ENCODE assay signal across 26 mouse cellular contexts in genomic region chr7:139357043-139357442, GRCm38 (mm10). TPM values are rescaled to one million over a fixed set of nuclear protein-coding genes. Genes with fewer than 3 reads are reported as not detected.
DNase-seq lines count a peak whose midpoint lies in the region; ATAC-seq and TF ChIP-seq lines count a peak whose summit lies in the region.
"Had no signal": no experiment of that assay in that cellular context is flagged by ENCODE, and none has a peak within 500 bp of the region (broad histone marks: within the 10 kb centered on the region; RNA-seq: fewer than 3 reads in every experiment).

No protein-coding gene starts in this region.

- no peak overlapping the region for H3K4me2 ChIP-seq in stomach, embryonic 16.5 days (ENCODE audit: low read depth, low read length)
- no peak overlapping the region for H3K4me2 ChIP-seq in lung, postnatal 0 days (replicated peaks; ENCODE audit: low read depth, low read length)
- H3K4me2 ChIP-seq: embryonic facial prominence, embryonic 12.5 days; embryonic facial prominence, embryonic 15.5 days; forebrain, embryonic 12.5 days; forebrain, embryonic 15.5 days; heart, embryonic 13.5 days; hindbrain, embryonic 14.5 days had no signal

- H3K4me3 ChIP-seq in small intestine, adult 2 months (ENCODE audit: low read depth, low read length) = no peak overlapping the region
- no peak overlapping the region for H3K4me3 ChIP-seq in stomach, embryonic 16.5 days (replicated peaks; ENCODE audit: low read length)
- no peak overlapping the region for H3K4me3 ChIP-seq in lung, postnatal 0 days (ENCODE audit: low read depth, low read length)
- H3K4me3 ChIP-seq: embryonic facial prominence, embryonic 12.5 days; embryonic facial prominence, embryonic 15.5 days; erythroblast, embryonic 14.5 days; forebrain, embryonic 12.5 days; forebrain, embryonic 15.5 days; heart, embryonic 10.5 days; heart, embryonic 13.5 days had no signal

- peak overlapping the region; percentile 95 for H3K27ac ChIP-seq in small intestine, adult 2 months (ENCODE audit: insufficient read depth, low read depth, low read length)
- H3K27ac ChIP-seq in stomach, embryonic 16.5 days (ENCODE audit: low read length) = peak overlapping the region; percentile 12; the same call in 1 of the 2 replicates
- no peak overlapping the region for H3K27ac ChIP-seq in lung, postnatal 0 days (ENCODE audit: low read length)
- H3K27ac ChIP-seq: embryonic facial prominence, embryonic 12.5 days; embryonic facial prominence, embryonic 15.5 days; forebrain, embryonic 12.5 days; forebrain, embryonic 15.5 days; heart, embryonic 10.5 days; heart, embryonic 13.5 days; hindbrain, embryonic 14.5 days; hindbrain, postnatal 0 days had no signal

- no peak for TF ChIP-seq POLR2A in small intestine, adult 2 months (IDR thresholded peaks at IDR 0.05; ENCODE audit: low read depth, low read length)

- H3K27me3 ChIP-seq in small intestine, adult 2 months (ENCODE audit: control insufficient read depth, insufficient read depth, low read length) = no peaks in the 10 kb centered on the region
- H3K27me3 ChIP-seq in stomach, embryonic 16.5 days (ENCODE audit: control insufficient read depth, insufficient read depth, low read length) = no peaks in the 10 kb centered on the region
- no peaks in the 10 kb centered on the region for H3K27me3 ChIP-seq in lung, postnatal 0 days (replicated peaks; ENCODE audit: insufficient read depth, low read length)
- H3K27me3 ChIP-seq: embryonic facial prominence, embryonic 12.5 days; embryonic facial prominence, embryonic 15.5 days; forebrain, embryonic 12.5 days; forebrain, embryonic 15.5 days; heart, embryonic 13.5 days had no signal

- 18% methylated on average over 2 of the region's 2 CpGs for WGBS in small intestine, adult 2 months
- WGBS in stomach, embryonic 16.5 days = 53% methylated on average over 2 of the region's 2 CpGs
- 47% methylated on average over 2 of the region's 2 CpGs for WGBS in lung, postnatal 0 days

- no peak for TF ChIP-seq CTCF in small intestine, adult 2 months (IDR thresholded peaks at IDR 0.05; ENCODE audit: extremely low read depth, insufficient read length, insufficient replicate concordance, low read depth, low read length)
- TF ChIP-seq CTCF in lung, postnatal 0 days (IDR thresholded peaks at IDR 0.05) = no peak

- TF ChIP-seq EP300 in lung, postnatal 0 days (IDR thresholded peaks at IDR 0.05) = no peak

- no peaks in the 10 kb centered on the region for H3K36me3 ChIP-seq in small intestine, adult 2 months (ENCODE audit: control insufficient read depth, insufficient read depth, low read length)
- no peaks in the 10 kb centered on the region for H3K36me3 ChIP-seq in stomach, embryonic 16.5 days (ENCODE audit: control insufficient read depth, insufficient read depth, low read length)
- H3K36me3 ChIP-seq in lung, postnatal 0 days (ENCODE audit: insufficient read depth, low read length) = no peaks in the 10 kb centered on the region
- H3K36me3 ChIP-seq: embryonic facial prominence, embryonic 12.5 days; embryonic facial prominence, embryonic 15.5 days; forebrain, embryonic 12.5 days; forebrain, embryonic 15.5 days; heart, embryonic 10.5 days; heart, embryonic 13.5 days had no signal

- peak; percentile 78 for DNase-seq in heart, adult 11 months
- no peak for DNase-seq in heart, adult 18-20 months
- DNase-seq in lung, postnatal 0 days (ENCODE audit: low spot score) = no peak
- no peak for DNase-seq in heart, adult 9 months (ENCODE audit: low spot score in 2 of 2)
- DNase-seq in frontal cortex, adult 2 months (ENCODE audit: extremely low spot score in 1 of 2, low spot score in 1 of 2) = no peak
- DNase-seq: adrenal gland, adult 8-10 months; adrenal gland, postnatal 36 days; cerebellum, adult 2 months; cerebellum, adult 9-11 months; cerebellum, postnatal 25 days; gastrocnemius, postnatal 10 days; gastrocnemius, postnatal 36 days; heart, postnatal 14 days; heart, postnatal 4 days had no signal

- ATAC-seq in stomach, embryonic 16.5 days (ENCODE audit: insufficient read depth, low FRiP score) = peak; percentile 86; the same call in 1 of the 2 replicates
- no peak for ATAC-seq in lung, postnatal 0 days
- ATAC-seq: activated CD4-positive, CD25-positive, alpha-beta regulatory T cell, adult 4 months; forebrain, embryonic 15.5 days; hindbrain, postnatal 0 days had no signal

- H3K9ac ChIP-seq in stomach, embryonic 16.5 days (ENCODE audit: low read length) = no peak overlapping the region
- no peak overlapping the region for H3K9ac ChIP-seq in lung, postnatal 0 days (replicated peaks; ENCODE audit: low read depth)
- H3K9ac ChIP-seq: embryonic facial prominence, embryonic 12.5 days; embryonic facial prominence, embryonic 15.5 days; forebrain, embryonic 12.5 days; forebrain, embryonic 15.5 days; heart, embryonic 13.5 days; hindbrain, embryonic 14.5 days had no signal

- H3K4me1 ChIP-seq in small intestine, adult 2 months (ENCODE audit: control insufficient read depth, insufficient read depth, insufficient read length, low read length) = peaks cover 37% of the 10 kb centered on the region
- no peaks in the 10 kb centered on the region for H3K4me1 ChIP-seq in stomach, embryonic 16.5 days (ENCODE audit: control insufficient read depth, insufficient read depth, low read length)
- no peaks in the 10 kb centered on the region for H3K4me1 ChIP-seq in lung, postnatal 0 days (ENCODE audit: insufficient read depth, low read depth, low read length)
- H3K4me1 ChIP-seq: embryonic facial prominence, embryonic 12.5 days; embryonic facial prominence, embryonic 15.5 days; forebrain, embryonic 12.5 days; forebrain, embryonic 15.5 days had no signal

- H3K9me3 ChIP-seq in stomach, embryonic 16.5 days (replicated peaks; ENCODE audit: control insufficient read depth, low read length) = no peaks in the 10 kb centered on the region
- H3K9me3 ChIP-seq in lung, postnatal 0 days (ENCODE audit: low read length) = no peaks in the 10 kb centered on the region
- H3K9me3 ChIP-seq: embryonic facial prominence, embryonic 12.5 days; embryonic facial prominence, embryonic 15.5 days; forebrain, embryonic 12.5 days; forebrain, embryonic 15.5 days; heart, embryonic 10.5 days; heart, embryonic 13.5 days had no signal

RNA-seq across cellular contexts. Expression of gene Inpp5a, which starts 31.9 kb away (rescaled TPM):
- total RNA-seq in heart, adult 18-20 months (2021) = 100 to 1,000 TPM; 293 to 297 TPM
- polyA plus RNA-seq in small intestine, adult 2 months (2012; rRNA removed) = 21.5 and 56.6 TPM in 2 replicates
- 20.0 and 21.3 TPM in 2 replicates for polyA plus RNA-seq in stomach, embryonic 16.5 days (2015; fragmentation: Nextera tagmentation; extraction: Ambion mirVana)
- 41.3 and 44.8 TPM in 2 replicates for polyA plus RNA-seq in lung, postnatal 0 days (2015; fragmentation: Nextera tagmentation; extraction: Ambion mirVana)
- 35.4 and 38.4 TPM in 2 replicates for polyA plus RNA-seq in frontal cortex, adult 2 months (2012; rRNA removed)
